In the genomic region with DNA sequence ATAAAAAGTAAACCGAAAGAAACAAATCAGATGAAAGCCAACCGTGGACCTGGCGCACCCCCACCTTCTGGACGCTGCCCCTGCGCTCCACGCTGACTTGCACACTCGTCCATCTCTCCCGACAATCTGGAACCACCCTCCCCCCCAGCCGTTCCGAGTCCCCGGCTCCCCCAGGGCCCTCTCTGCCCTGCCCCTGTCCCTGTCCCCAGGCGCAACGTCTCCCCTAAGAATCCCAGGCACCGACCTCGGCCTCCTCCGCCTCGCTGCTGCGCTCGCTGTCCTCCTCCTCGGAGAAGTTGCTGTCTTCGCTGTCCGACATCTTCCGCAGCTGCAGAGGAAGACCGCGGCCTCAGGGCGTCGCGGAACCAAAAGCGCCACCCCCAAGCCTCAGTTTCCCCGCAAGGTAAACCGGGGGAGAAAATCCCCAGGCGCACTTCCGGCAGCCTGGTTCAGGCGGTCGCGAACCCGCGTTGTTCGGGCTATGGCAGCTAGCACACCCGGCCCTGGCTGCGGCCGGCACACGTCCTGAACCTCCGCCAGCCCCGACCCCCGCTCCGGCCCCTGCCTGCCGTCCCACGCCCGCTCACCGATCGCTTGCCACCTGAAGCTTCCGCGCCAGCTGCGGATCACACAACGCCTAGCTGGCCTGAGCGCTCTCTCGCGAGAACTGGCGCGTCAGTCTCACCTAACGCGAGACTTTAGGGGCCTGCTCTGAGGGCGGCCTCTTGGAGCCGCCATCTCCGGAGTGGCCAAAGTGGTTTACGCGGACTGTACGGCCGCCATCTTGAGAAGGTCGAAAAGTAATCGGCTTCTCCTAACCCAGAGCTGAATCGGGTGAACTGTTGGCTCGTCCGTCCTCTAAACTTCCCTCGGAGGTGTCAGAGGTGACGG, we compare ENCODE assay signal across 8 mouse cellular contexts. TPM values are rescaled to one million over a fixed set of nuclear protein-coding genes. Genes with fewer than 3 reads are reported as not detected.
DNase-seq lines count a peak whose midpoint lies in the region; ATAC-seq and TF ChIP-seq lines count a peak whose summit lies in the region.

Supt5 (minus strand) TSS at position 639 of the 891 bp plus-strand sequence.

- H3K4me1 ChIP-seq in heart, embryonic 12.5 days (replicated peaks): peaks cover 16% of the 10 kb centered on the region
- 0 out of 2 replicates have a peak, but pooled peaks cover 4% of the 10 kb centered on the region for H3K4me1 ChIP-seq in kidney, postnatal 0 days (replicated peaks; ENCODE audit: insufficient read depth, low read length)
- peaks cover 8% of the 10 kb centered on the region for H3K4me1 ChIP-seq in liver, embryonic 11.5 days (replicated peaks; ENCODE audit: control insufficient read depth, insufficient read depth, low read length)
- H3K4me1 ChIP-seq in stomach, embryonic 14.5 days (ENCODE audit: control insufficient read depth, insufficient read depth, low read length): no peaks in the 10 kb centered on the region; the same call in 1 of the 2 replicates

- peak; percentile 99 for DNase-seq in CD4-positive helper T cell, adult 2 months (ENCODE audit: low read depth, low spot score)
- DNase-seq in brain, embryonic 18.5 days (ENCODE audit: low read depth, low spot score): peak; percentile 94
- DNase-seq in kidney, postnatal 0 days (ENCODE audit: low spot score): peak; percentile 98
- peak; percentile 90 for DNase-seq in liver, embryonic 11.5 days (ENCODE audit: low spot score)
- DNase-seq in naive thymus-derived CD4-positive, alpha-beta T cell, adult 2 months (ENCODE audit: low read depth): peak; percentile 99

- ATAC-seq in erythroid progenitor cell, adult 5-6 weeks (replicated peaks; ENCODE audit: low FRiP score, poor library complexity, severe bottlenecking): peak; percentile 98
- ATAC-seq in heart, embryonic 12.5 days (ENCODE audit: insufficient number of reproducible peaks, low FRiP score): peak; percentile 99
- peak; percentile 98 for ATAC-seq in kidney, postnatal 0 days (replicated peaks; ENCODE audit: low FRiP score, low read depth)
- peak; percentile 98 for ATAC-seq in liver, embryonic 11.5 days (replicated peaks; ENCODE audit: low FRiP score)
- peak; percentile 99 for ATAC-seq in stomach, embryonic 14.5 days (ENCODE audit: insufficient number of reproducible peaks, insufficient read depth, low FRiP score, low read depth)

- peak within 1 kb of the TSS; percentile 90 for H3K27ac ChIP-seq in heart, embryonic 12.5 days (ENCODE audit: poor library complexity, severe bottlenecking)
- H3K27ac ChIP-seq in kidney, postnatal 0 days: peak within 1 kb of the TSS; percentile 87
- peak within 1 kb of the TSS; percentile 88 for H3K27ac ChIP-seq in liver, embryonic 11.5 days (ENCODE audit: low read depth, low read length)
- peak within 1 kb of the TSS; percentile 83 for H3K27ac ChIP-seq in stomach, embryonic 14.5 days (ENCODE audit: low read length)

- no peaks in the 10 kb centered on the region for H3K9me3 ChIP-seq in heart, embryonic 12.5 days (replicated peaks)
- H3K9me3 ChIP-seq in kidney, postnatal 0 days (replicated peaks; ENCODE audit: low read length): no peaks in the 10 kb centered on the region
- H3K9me3 ChIP-seq in liver, embryonic 11.5 days (ENCODE audit: control insufficient read depth, low read length): no peaks in the 10 kb centered on the region
- no peaks in the 10 kb centered on the region for H3K9me3 ChIP-seq in stomach, embryonic 14.5 days (ENCODE audit: control insufficient read depth, low read depth, low read length)

- H3K4me2 ChIP-seq in heart, embryonic 12.5 days: peak within 1 kb of the TSS; percentile 95
- H3K4me2 ChIP-seq in kidney, postnatal 0 days (ENCODE audit: low read length): peak within 1 kb of the TSS; percentile 64
- peak within 1 kb of the TSS; percentile 96 for H3K4me2 ChIP-seq in liver, embryonic 11.5 days
- H3K4me2 ChIP-seq in stomach, embryonic 14.5 days (replicated peaks; ENCODE audit: low read depth, low read length): peak within 1 kb of the TSS; percentile 79

- whole genome bisulfite sequencing in heart, embryonic 12.5 days: under 1% methylated on average over 77 of the region's 77 CpGs
- WGBS in kidney, postnatal 0 days: under 1% methylated on average over 77 of the region's 77 CpGs
- under 1% methylated on average over 77 of the region's 77 CpGs for WGBS in liver, embryonic 11.5 days
- WGBS in stomach, embryonic 14.5 days: under 1% methylated on average over 77 of the region's 77 CpGs

- H3K9ac ChIP-seq in heart, embryonic 12.5 days: peak within 1 kb of the TSS; percentile 95
- peak within 1 kb of the TSS; percentile 94 for H3K9ac ChIP-seq in kidney, postnatal 0 days (ENCODE audit: low read depth, low read length)
- H3K9ac ChIP-seq in liver, embryonic 11.5 days (ENCODE audit: low read depth, low read length): peak within 1 kb of the TSS; percentile 96
- peak within 1 kb of the TSS; percentile 91 for H3K9ac ChIP-seq in stomach, embryonic 14.5 days (replicated peaks; ENCODE audit: low read depth, low read length)

- no peaks in the 10 kb centered on the region for H3K27me3 ChIP-seq in heart, embryonic 12.5 days (replicated peaks)
- no peaks in the 10 kb centered on the region for H3K27me3 ChIP-seq in kidney, postnatal 0 days (ENCODE audit: insufficient read depth, low read length)
- H3K27me3 ChIP-seq in liver, embryonic 11.5 days (replicated peaks; ENCODE audit: control insufficient read depth, insufficient read depth, low read length): no peaks in the 10 kb centered on the region
- H3K27me3 ChIP-seq in stomach, embryonic 14.5 days (ENCODE audit: control insufficient read depth, insufficient read depth, low read length): no peaks in the 10 kb centered on the region

- TF ChIP-seq CTCF in kidney, postnatal 0 days (IDR thresholded peaks at IDR 0.05; ENCODE audit: low read depth): 0 out of 2 replicates have a peak, but pooled peaks have one; percentile 1

- peaks cover 14% of the 10 kb centered on the region for H3K36me3 ChIP-seq in heart, embryonic 12.5 days
- H3K36me3 ChIP-seq in kidney, postnatal 0 days (ENCODE audit: insufficient read depth, low read length): no peaks in the 10 kb centered on the region
- H3K36me3 ChIP-seq in liver, embryonic 11.5 days (ENCODE audit: control insufficient read depth, insufficient read depth, low read length): peaks cover 4% of the 10 kb centered on the region; the same call in 1 of the 2 replicates
- H3K36me3 ChIP-seq in stomach, embryonic 14.5 days (ENCODE audit: control insufficient read depth, insufficient read depth, low read length): peaks cover 4% of the 10 kb centered on the region; the same call in 1 of the 2 replicates

- peak within 1 kb of the TSS; percentile 93 for H3K4me3 ChIP-seq in heart, embryonic 12.5 days
- H3K4me3 ChIP-seq in kidney, postnatal 0 days (replicated peaks; ENCODE audit: low read depth, low read length): peak within 1 kb of the TSS; percentile 91
- peak within 1 kb of the TSS; percentile 99 for H3K4me3 ChIP-seq in liver, embryonic 11.5 days (ENCODE audit: low read depth, low read length)
- peak within 1 kb of the TSS; percentile 91 for H3K4me3 ChIP-seq in stomach, embryonic 14.5 days (ENCODE audit: low read depth, low read length)

RNA-seq across cellular contexts. Expression of gene Supt5, which starts in this region (rescaled TPM):
- 33.5 and 37.8 TPM in 2 replicates for total RNA-seq in erythroid progenitor cell, adult 5-6 weeks (2015; ENCODE audit: low replicate concordance)
- total RNA-seq in erythroid progenitor cell, adult 5-6 weeks (2017; ENCODE audit: low replicate concordance): 34.3 and 43.0 TPM in 2 replicates
- polyA plus RNA-seq in heart, embryonic 12.5 days (2016; fragmentation: Nextera tagmentation; extraction: Ambion mirVana): 73.4 and 76.7 TPM in 2 replicates
- polyA plus RNA-seq in kidney, postnatal 0 days (2015; fragmentation: Nextera tagmentation; extraction: Ambion mirVana): 53.4 and 59.8 TPM in 2 replicates
- polyA plus RNA-seq in liver, embryonic 11.5 days (2014; fragmentation: Nextera tagmentation; extraction: Ambion mirVana): 77.9 and 78.9 TPM in 2 replicates
- 71.7 and 73.7 TPM in 2 replicates for polyA plus RNA-seq in stomach, embryonic 14.5 days (2014; fragmentation: Nextera tagmentation; extraction: Ambion mirVana)

Comparison
In these comparisons a context has a peak if more than half of its experiments do, and no peak if none do; other contexts are left out.
1. Peak in every context shown above with its lines: DNase-seq, ATAC-seq, H3K4me3 ChIP-seq and H3K27ac ChIP-seq.